ENCODE assay signal across 14 mouse cellular contexts in the genomic region with DNA sequence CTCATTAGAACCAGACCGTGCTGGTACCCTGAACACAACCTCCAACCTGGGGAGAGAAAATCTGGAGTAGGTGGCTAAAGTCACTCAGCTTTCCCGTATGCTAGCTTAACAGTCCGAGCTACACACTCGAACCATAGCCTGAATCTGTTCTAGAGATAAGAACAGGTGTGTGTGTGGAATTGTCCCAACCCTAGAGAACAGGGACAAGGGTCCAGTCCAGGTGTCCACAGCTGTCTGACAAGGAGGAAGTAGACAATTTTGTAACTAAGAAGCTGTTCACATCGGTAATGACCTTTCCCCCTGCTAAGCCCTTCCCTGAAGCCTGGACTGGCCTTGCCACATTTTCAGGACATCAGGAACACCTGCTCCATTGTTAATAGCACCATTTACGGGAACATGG.
DNase-seq lines count a peak whose midpoint lies in the region; ATAC-seq and TF ChIP-seq lines count a peak whose summit lies in the region.
"Had no signal": no experiment of that assay in that cellular context is flagged by ENCODE, and none has a peak within 500 bp of the region (broad histone marks: within the 10 kb centered on the region; RNA-seq: fewer than 3 reads in every experiment).

No protein-coding gene starts in this region.

- peaks cover 35% of the 10 kb centered on the region for H3K4me1 ChIP-seq in heart, embryonic 12.5 days (replicated peaks)
- H3K4me1 ChIP-seq in MEL (ENCODE audit: control insufficient read depth in 1 of 2, insufficient read depth in 2 of 2, low read length in 2 of 2): peaks cover 4 to 34% of the 10 kb centered on the region in 2 experiments
- peaks cover 57% of the 10 kb centered on the region for H3K4me1 ChIP-seq in liver, embryonic 13.5 days (replicated peaks)

- H3K27ac ChIP-seq in heart, embryonic 12.5 days (ENCODE audit: poor library complexity, severe bottlenecking): peak overlapping the region; percentile 23; the same call in 1 of the 2 replicates
- H3K27ac ChIP-seq in left cerebral cortex, adult 2 months: peak overlapping the region; percentile 95
- H3K27ac ChIP-seq in MEL (ENCODE audit: control insufficient read depth, low read depth, low read length): peak overlapping the region; percentile 80
- no peak overlapping the region for H3K27ac ChIP-seq in liver, embryonic 13.5 days
- H3K27ac ChIP-seq: embryonic facial prominence, embryonic 12.5 days; limb, embryonic 13.5 days; lung, embryonic 15.5 days had no signal

- H3K4me2 ChIP-seq in heart, embryonic 12.5 days: no peak overlapping the region
- peak overlapping the region; percentile 7 for H3K4me2 ChIP-seq in liver, embryonic 13.5 days

- no peaks in the 10 kb centered on the region for H3K79me2 ChIP-seq in MEL (ENCODE audit: control insufficient read depth, insufficient read depth, low read length, poor library complexity)

- TF ChIP-seq EP300 in MEL (IDR thresholded peaks at IDR 0.05; ENCODE audit: low read depth in 1 of 2, low read length in 2 of 2): no peak

- no peaks in the 10 kb centered on the region for H3K36me3 ChIP-seq in heart, embryonic 12.5 days
- peaks cover 0 to 14% of the 10 kb centered on the region in 2 experiments; a peak in 2 of 4 replicates for H3K36me3 ChIP-seq in MEL (ENCODE audit: control insufficient read depth in 1 of 2, insufficient read depth in 2 of 2, low read length in 2 of 2)
- H3K36me3 ChIP-seq in liver, embryonic 13.5 days: no peaks in the 10 kb centered on the region
- H3K36me3 ChIP-seq: embryonic facial prominence, embryonic 12.5 days; limb, embryonic 13.5 days; lung, embryonic 15.5 days had no signal

- TF ChIP-seq RAD21 in MEL (IDR thresholded peaks at IDR 0.05; ENCODE audit: low read depth, low read length): no peak

- no peak for TF ChIP-seq CTCF in left cerebral cortex, adult 2 months (IDR thresholded peaks at IDR 0.05)
- no peak for TF ChIP-seq CTCF in MEL (IDR thresholded peaks at IDR 0.05 in 2 of 3, conservative IDR thresholded peaks at IDR 0.05 in 1 of 3; ENCODE audit: control insufficient read depth in 1 of 3, insufficient read depth in 1 of 3, low read depth in 2 of 3, low read length in 3 of 3, poor library complexity in 1 of 3, severe bottlenecking in 1 of 3)

- H3K4me3 ChIP-seq in heart, embryonic 12.5 days: no peak overlapping the region
- H3K4me3 ChIP-seq in left cerebral cortex, adult 2 months: no peak overlapping the region
- peak overlapping the region; percentile 52 to 58 for H3K4me3 ChIP-seq in MEL (ENCODE audit: control insufficient read depth in 1 of 2, insufficient read depth in 1 of 2, low read depth in 2 of 2, low read length in 2 of 2)
- no peak overlapping the region for H3K4me3 ChIP-seq in liver, embryonic 13.5 days (replicated peaks)
- H3K4me3 ChIP-seq: embryonic facial prominence, embryonic 12.5 days; limb, embryonic 13.5 days had no signal

- H3K9ac ChIP-seq in heart, embryonic 12.5 days: no peak overlapping the region
- peak overlapping the region; percentile 67; the same call in 1 of the 2 replicates for H3K9ac ChIP-seq in MEL (ENCODE audit: control insufficient read depth, low read depth, low read length, poor library complexity, severe bottlenecking)
- H3K9ac ChIP-seq in liver, embryonic 13.5 days: 0 out of 2 replicates have a peak overlapping the region, but pooled peaks have one; percentile 7
- H3K9ac ChIP-seq: embryonic facial prominence, embryonic 12.5 days; limb, embryonic 13.5 days; lung, embryonic 15.5 days had no signal

- no peak for ATAC-seq in heart, embryonic 12.5 days (ENCODE audit: insufficient number of reproducible peaks, low FRiP score)
- ATAC-seq in liver, embryonic 13.5 days (ENCODE audit: low read depth): no peak
- ATAC-seq: midbrain, embryonic 16.5 days had no signal

- H3K9me3 ChIP-seq in heart, embryonic 12.5 days (replicated peaks): no peaks in the 10 kb centered on the region
- H3K9me3 ChIP-seq in MEL (replicated peaks; ENCODE audit: insufficient read depth, low read length): no peaks in the 10 kb centered on the region
- no peaks in the 10 kb centered on the region for H3K9me3 ChIP-seq in liver, embryonic 13.5 days (replicated peaks)
- H3K9me3 ChIP-seq: embryonic facial prominence, embryonic 12.5 days; limb, embryonic 13.5 days; lung, embryonic 15.5 days had no signal

- H3K27me3 ChIP-seq in heart, embryonic 12.5 days (replicated peaks): no peaks in the 10 kb centered on the region
- no peaks in the 10 kb centered on the region for H3K27me3 ChIP-seq in MEL (ENCODE audit: control insufficient read depth in 1 of 2, insufficient read depth in 2 of 2, low read length in 2 of 2)
- 0 out of 2 replicates have a peak, but pooled peaks cover 2% of the 10 kb centered on the region for H3K27me3 ChIP-seq in liver, embryonic 13.5 days
- H3K27me3 ChIP-seq: embryonic facial prominence, embryonic 12.5 days; lung, embryonic 15.5 days had no signal

- DNase-seq in heart, postnatal 14 days: no peak
- DNase-seq in left cerebral cortex, adult 2 months (ENCODE audit: extremely low spot score in 1 of 2, low spot score in 2 of 2): no peak
- no peak for DNase-seq in left cerebral cortex, adult 11 months (ENCODE audit: low spot score)
- DNase-seq in MEL (ENCODE audit: low read depth, low spot score): no peak
- DNase-seq in liver, embryonic 13.5 days: no peak
- no peak for DNase-seq in gastrocnemius, postnatal 4 days (ENCODE audit: low spot score in 2 of 2)
- no peak for DNase-seq in ovary, adult 18-20 months (ENCODE audit: low spot score)
- DNase-seq: cerebellum, adult 18-20 months; gastrocnemius, postnatal 14 days had no signal

- intact Hi-C loops in heart, postnatal 14 days (cut with DNase I): loop anchor here (1.0 to 10.0 kb wide), 2 partner anchors 194 to 507 kb away; no protein-coding TSS in a partner anchor
- intact Hi-C loops in left cerebral cortex, adult 2 months (cut with DNase I): loop anchor here (1.0 to 5.0 kb wide), 4 partner anchors 23 to 509 kb away; a partner anchor contains a TSS

- no peak for TF ChIP-seq POLR2A in MEL (IDR thresholded peaks at IDR 0.05; ENCODE audit: control insufficient read depth in 1 of 2, insufficient read depth in 1 of 2, low read depth in 1 of 2, low read length in 2 of 2, poor library complexity in 1 of 2)

- 66% methylated on average over 6 of the region's 6 CpGs for WGBS in heart, embryonic 12.5 days
- 35% methylated on average over 6 of the region's 6 CpGs for WGBS in liver, embryonic 13.5 days (ENCODE audit: insufficient replicate concordance)

TF ChIP-seq in MEL, 35 proteins besides CTCF, POLR2A, EP300 and RAD21:
- TF ChIP-seq MYB (IDR thresholded peaks at IDR 0.05; ENCODE audit: low read depth, low read length): no peak
- no peak for TF ChIP-seq POLR2AphosphoS5 (IDR thresholded peaks at IDR 0.05; ENCODE audit: borderline replicate concordance, low read depth, low read length)
- no peak for TF ChIP-seq TCF12 (IDR thresholded peaks at IDR 0.05; ENCODE audit: low read depth, low read length)
- no peak for TF ChIP-seq POLR2AphosphoS2 (IDR thresholded peaks at IDR 0.05; ENCODE audit: low read length)
- TF ChIP-seq MXI1 (IDR thresholded peaks at IDR 0.05; ENCODE audit: low read depth, low read length): no peak
- TF ChIP-seq GABPA (IDR thresholded peaks at IDR 0.05; ENCODE audit: low read depth, low read length): no peak
- no peak for TF ChIP-seq ZNF384 (IDR thresholded peaks at IDR 0.05; ENCODE audit: low read depth, low read length)
- TF ChIP-seq CHD2 (IDR thresholded peaks at IDR 0.05; ENCODE audit: low read length): no peak
- no peak for TF ChIP-seq TAL1 (IDR thresholded peaks at IDR 0.05; ENCODE audit: low read length)
- no peak for TF ChIP-seq RCOR1 (IDR thresholded peaks at IDR 0.05; ENCODE audit: low read depth, low read length)
- TF ChIP-seq ZMIZ1 (IDR thresholded peaks at IDR 0.05; ENCODE audit: low read depth, low read length): no peak
- TF ChIP-seq MEF2A (IDR thresholded peaks at IDR 0.05; ENCODE audit: extremely low read depth, insufficient replicate concordance, low read depth, low read length, poor library complexity, severe bottlenecking): no peak
- no peak for TF ChIP-seq SIN3A (IDR thresholded peaks at IDR 0.05; ENCODE audit: low read length)

Comparison
In these comparisons a context has a peak if more than half of its experiments do, and no peak if none do; other contexts are left out.
1. H3K4me3 ChIP-seq: peak in MEL (2 of 2); none in heart, embryonic 12.5 days (single experiment), left cerebral cortex, adult 2 months (single experiment) and liver, embryonic 13.5 days (single experiment).